Mouse (Mus musculus): ENCODE results near the gene Zmynd8.

- TF ChIP-seq CHD2 (IDR thresholded peaks at IDR 0.05; ENCODE audit: low read depth, low read length) (no peak), ZC3H11A (IDR thresholded peaks at IDR 0.05; ENCODE audit: borderline replicate concordance, low read depth, low read length) (no peak), ZNF384 (IDR thresholded peaks at IDR 0.05; ENCODE audit: low read depth, low read length) (no peak), MAFK (IDR thresholded peaks at IDR 0.05; ENCODE audit: insufficient read depth, low read depth, low read length) (no peak), HCFC1 (IDR thresholded peaks at IDR 0.05; ENCODE audit: borderline replicate concordance, insufficient read depth, low read length) (no peak)
Measured at GRCm38 (mm10) chr2:165892626-165893025, 6.2 kb downstream of the Zmynd8 start.

Data from ES-E14 (cell line).